Mouse (Mus musculus): ENCODE measurements around the gene Ccsap. TPM values are rescaled to one million over a fixed set of nuclear protein-coding genes. Genes with fewer than 3 reads are reported as not detected.

Gene Ccsap
- polyA plus RNA-seq, 1 experiment from 2014 or later, result 2.3 TPM

DNA sequence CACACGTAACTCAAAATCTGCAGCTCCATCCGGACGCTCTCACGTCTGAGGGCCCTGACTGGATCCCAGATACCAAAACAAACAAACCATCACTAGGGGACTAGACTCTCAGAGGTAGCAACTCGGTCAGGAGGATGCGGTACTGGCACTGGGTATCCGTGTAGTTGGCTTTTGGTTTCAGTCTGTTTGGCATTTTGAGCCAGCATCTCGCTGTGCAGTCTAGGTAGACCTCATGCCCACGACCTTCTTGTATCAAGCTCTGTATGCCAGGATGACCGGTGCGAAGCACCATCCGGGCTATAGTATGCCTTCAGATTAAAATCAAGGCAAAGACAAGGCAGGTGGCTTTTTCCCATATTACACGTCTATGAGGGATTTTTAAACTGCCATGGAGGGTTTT is 32.5 kb downstream of the Ccsap start:
- peaks cover 5% of the 10 kb centered on the region for H3K36me3 ChIP-seq (ENCODE audit: control insufficient read depth, insufficient read depth, low read length)
- H3K27ac ChIP-seq (ENCODE audit: low read length), result no peak overlapping the region
- H3K4me3 ChIP-seq (ENCODE audit: low read length), result no peak overlapping the region
- H3K4me1 ChIP-seq (ENCODE audit: control insufficient read depth, insufficient read depth, low read length), result no peaks in the 10 kb centered on the region
- H3K27me3 ChIP-seq (replicated peaks; ENCODE audit: control insufficient read depth, insufficient read depth, low read length), result no peaks in the 10 kb centered on the region
- ATAC-seq, result no peak
- H3K4me2 ChIP-seq (ENCODE audit: low read depth, low read length), result no peak overlapping the region
- H3K9ac ChIP-seq (ENCODE audit: low read depth, low read length), result no peak overlapping the region
- 90% methylated on average over 13 of the region's 13 CpGs for WGBS
- H3K9me3 ChIP-seq (ENCODE audit: control insufficient read depth, low read length), result peaks cover 3% of the 10 kb centered on the region; the same call in 1 of the 2 replicates

DNA sequence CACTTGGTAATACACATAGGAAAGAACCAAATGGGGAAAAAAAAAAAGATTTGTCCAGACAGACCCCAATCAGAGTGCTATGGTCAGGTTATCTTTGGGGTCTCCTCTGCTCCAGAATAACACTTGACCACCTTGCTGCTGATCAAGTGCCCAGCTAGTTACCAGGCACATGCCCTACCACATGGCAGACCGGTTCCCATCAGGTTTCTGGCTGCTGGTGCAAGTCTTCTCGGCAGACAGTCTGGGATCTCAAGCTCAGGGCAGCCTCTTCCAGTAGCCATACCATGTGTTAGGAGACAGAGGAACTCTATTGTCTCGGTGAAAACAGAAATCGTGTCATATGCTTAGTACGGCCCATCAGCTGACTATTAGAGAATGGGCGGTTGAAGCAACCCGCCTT is 33.3 kb downstream of the Ccsap start:
- Histone ChIP-seq H3K27ac (ENCODE audit: low read length) (no peak overlapping the region), H3K4me2 (ENCODE audit: low read depth, low read length) (no peak overlapping the region), H3K9me3 (ENCODE audit: control insufficient read depth, low read length) (peaks cover 3% of the 10 kb centered on the region; the same call in 1 of the 2 replicates), H3K36me3 (ENCODE audit: control insufficient read depth, insufficient read depth, low read length) (peaks cover 5% of the 10 kb centered on the region), H3K4me3 (ENCODE audit: low read length) (no peak overlapping the region), H3K4me1 (ENCODE audit: control insufficient read depth, insufficient read depth, low read length) (no peaks in the 10 kb centered on the region), H3K9ac (ENCODE audit: low read depth, low read length) (no peak overlapping the region), H3K27me3 (replicated peaks; ENCODE audit: control insufficient read depth, insufficient read depth, low read length) (no peaks in the 10 kb centered on the region)
- no peak for ATAC-seq
- WGBS, result 84% methylated on average over 7 of the region's 7 CpGs

DNA sequence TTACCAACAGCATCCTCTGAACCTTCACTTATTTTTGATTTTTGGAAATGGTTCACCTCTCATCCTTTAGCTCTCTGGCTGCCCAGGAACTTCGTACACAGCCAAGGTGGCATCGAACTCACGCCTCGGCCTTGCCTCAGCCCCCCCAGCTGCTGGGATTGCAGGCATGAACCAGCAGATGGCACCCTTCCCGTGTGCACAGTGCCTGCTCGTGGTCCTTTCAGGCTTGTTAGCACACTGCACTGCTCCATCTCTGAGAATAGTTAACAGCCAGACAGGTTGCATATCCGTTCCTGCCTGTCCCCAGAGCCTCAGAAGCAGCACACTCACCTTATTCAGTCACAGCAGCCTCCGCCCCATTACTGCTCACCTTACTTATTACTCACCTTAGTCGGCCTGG is 34.0 kb downstream of the Ccsap start:
- Histone ChIP-seq H3K9ac (ENCODE audit: low read depth, low read length) (no peak overlapping the region), H3K4me3 (ENCODE audit: low read length) (no peak overlapping the region), H3K9me3 (ENCODE audit: control insufficient read depth, low read length) (peaks cover 3% of the 10 kb centered on the region; the same call in 1 of the 2 replicates), H3K27ac (ENCODE audit: low read length) (no peak overlapping the region), H3K36me3 (ENCODE audit: control insufficient read depth, insufficient read depth, low read length) (peaks cover 3% of the 10 kb centered on the region), H3K4me1 (ENCODE audit: control insufficient read depth, insufficient read depth, low read length) (no peaks in the 10 kb centered on the region), H3K27me3 (replicated peaks; ENCODE audit: control insufficient read depth, insufficient read depth, low read length) (no peaks in the 10 kb centered on the region), H3K4me2 (ENCODE audit: low read depth, low read length) (no peak overlapping the region)
- no peak for ATAC-seq
- 64% methylated on average over 9 of the region's 9 CpGs for WGBS

DNA sequence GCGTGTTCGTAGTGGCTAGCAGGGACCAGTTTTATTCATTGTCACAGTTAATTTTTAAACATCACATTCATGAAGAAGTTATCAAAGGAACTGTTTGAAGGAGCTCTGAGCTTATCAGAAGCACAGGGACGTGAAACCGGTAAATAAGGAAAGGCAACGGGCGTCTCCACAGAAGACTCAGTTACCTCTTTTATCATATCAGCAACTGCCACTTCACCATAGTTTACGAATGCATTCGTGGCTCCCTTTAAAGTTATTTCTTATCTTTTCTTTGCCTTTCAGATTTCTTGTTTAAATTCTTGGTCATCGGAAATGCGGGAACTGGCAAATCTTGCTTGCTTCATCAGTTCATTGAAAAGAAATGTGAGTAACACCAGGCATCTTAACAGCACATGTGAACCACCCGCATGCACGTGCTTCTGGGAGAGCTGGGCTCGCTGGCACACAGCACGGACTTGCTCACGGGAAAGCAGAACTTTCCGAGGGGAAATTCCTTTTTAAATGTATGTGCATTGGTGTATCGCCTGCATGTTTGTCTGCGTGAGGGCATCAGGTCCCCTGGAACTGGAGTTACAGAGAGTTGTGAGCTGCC is 36.4 kb downstream of the Ccsap start:
- Histone ChIP-seq H3K27me3 (replicated peaks; ENCODE audit: control insufficient read depth, insufficient read depth, low read length) (no peaks in the 10 kb centered on the region), H3K9me3 (ENCODE audit: control insufficient read depth, low read length) (peaks cover 3% of the 10 kb centered on the region; the same call in 1 of the 2 replicates), H3K4me1 (ENCODE audit: control insufficient read depth, insufficient read depth, low read length) (no peaks in the 10 kb centered on the region), H3K4me3 (ENCODE audit: low read length) (no peak overlapping the region), H3K36me3 (ENCODE audit: control insufficient read depth, insufficient read depth, low read length) (peaks cover 3% of the 10 kb centered on the region), H3K27ac (ENCODE audit: low read length) (no peak overlapping the region), H3K4me2 (ENCODE audit: low read depth, low read length) (no peak overlapping the region), H3K9ac (ENCODE audit: low read depth, low read length) (no peak overlapping the region)
- ATAC-seq, result no peak
- whole genome bisulfite sequencing, result 71% methylated on average over 18 of the region's 18 CpGs

DNA sequence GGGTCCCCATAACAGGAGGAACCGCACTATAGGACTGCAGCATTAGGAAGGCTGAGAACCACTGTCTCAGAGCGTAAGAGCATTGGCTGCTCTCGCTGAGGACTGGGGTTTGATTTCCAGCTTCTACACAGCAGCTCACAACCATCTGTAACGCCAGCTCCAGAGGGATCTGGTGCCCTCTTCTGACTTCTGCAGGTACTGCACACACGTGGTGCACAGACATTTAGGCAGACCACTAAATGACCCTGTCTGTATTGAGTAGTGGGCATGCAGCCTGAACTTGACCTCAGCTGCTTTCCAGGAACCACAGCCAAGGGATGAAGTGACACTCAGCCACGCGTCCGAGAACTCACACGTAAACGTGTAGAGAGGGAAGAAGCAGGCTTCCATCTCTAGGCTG is 36.9 kb downstream of the Ccsap start:
- H3K4me1 ChIP-seq (ENCODE audit: control insufficient read depth, insufficient read depth, low read length), result 0 out of 2 replicates have a peak, but pooled peaks cover 3% of the 10 kb centered on the region
- no peaks in the 10 kb centered on the region for H3K27me3 ChIP-seq (replicated peaks; ENCODE audit: control insufficient read depth, insufficient read depth, low read length)
- H3K36me3 ChIP-seq (ENCODE audit: control insufficient read depth, insufficient read depth, low read length), result peaks cover 3% of the 10 kb centered on the region
- H3K27ac ChIP-seq (ENCODE audit: low read length), result no peak overlapping the region
- 94% methylated on average over 10 of the region's 10 CpGs for WGBS
- no peak overlapping the region for H3K4me3 ChIP-seq (ENCODE audit: low read length)
- no peak overlapping the region for H3K4me2 ChIP-seq (ENCODE audit: low read depth, low read length)
- no peak for ATAC-seq
- no peak overlapping the region for H3K9ac ChIP-seq (ENCODE audit: low read depth, low read length)
- H3K9me3 ChIP-seq (ENCODE audit: control insufficient read depth, low read length), result peaks cover 3% of the 10 kb centered on the region; the same call in 1 of the 2 replicates

DNA sequence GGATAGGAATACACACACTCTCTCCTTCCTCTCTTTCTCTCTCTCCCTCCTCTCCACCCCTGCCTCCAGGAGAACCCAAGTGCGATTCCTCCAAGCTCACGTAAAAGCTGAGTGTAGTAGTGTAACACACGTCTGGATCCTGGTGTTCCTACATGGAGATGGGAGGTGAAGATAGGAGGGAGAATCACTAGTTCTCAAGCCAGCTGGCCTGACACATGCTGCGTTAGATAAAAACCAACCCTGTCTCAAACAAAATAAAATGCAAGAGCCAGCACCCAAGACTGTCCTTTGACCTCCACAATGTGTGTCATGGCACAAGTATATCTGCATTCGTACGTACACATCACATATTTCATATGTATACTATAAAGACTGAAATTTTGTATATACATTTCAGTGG is 39.2 kb downstream of the Ccsap start:
- H3K27ac ChIP-seq (ENCODE audit: low read length), result peak overlapping the region; percentile 35; the same call in 1 of the 2 replicates
- H3K9ac ChIP-seq (ENCODE audit: low read depth, low read length), result no peak overlapping the region
- peaks cover 5% of the 10 kb centered on the region; the same call in 1 of the 2 replicates for H3K36me3 ChIP-seq (ENCODE audit: control insufficient read depth, insufficient read depth, low read length)
- H3K4me1 ChIP-seq (ENCODE audit: control insufficient read depth, insufficient read depth, low read length), result peaks cover 9% of the 10 kb centered on the region
- no peak overlapping the region for H3K4me2 ChIP-seq (ENCODE audit: low read depth, low read length)
- H3K4me3 ChIP-seq (ENCODE audit: low read length), result no peak overlapping the region
- 85% methylated on average over 6 of the region's 6 CpGs for WGBS
- no peaks in the 10 kb centered on the region for H3K27me3 ChIP-seq (replicated peaks; ENCODE audit: control insufficient read depth, insufficient read depth, low read length)
- H3K9me3 ChIP-seq (ENCODE audit: control insufficient read depth, low read length), result peaks cover 3% of the 10 kb centered on the region; the same call in 1 of the 2 replicates
- no peak for ATAC-seq

DNA sequence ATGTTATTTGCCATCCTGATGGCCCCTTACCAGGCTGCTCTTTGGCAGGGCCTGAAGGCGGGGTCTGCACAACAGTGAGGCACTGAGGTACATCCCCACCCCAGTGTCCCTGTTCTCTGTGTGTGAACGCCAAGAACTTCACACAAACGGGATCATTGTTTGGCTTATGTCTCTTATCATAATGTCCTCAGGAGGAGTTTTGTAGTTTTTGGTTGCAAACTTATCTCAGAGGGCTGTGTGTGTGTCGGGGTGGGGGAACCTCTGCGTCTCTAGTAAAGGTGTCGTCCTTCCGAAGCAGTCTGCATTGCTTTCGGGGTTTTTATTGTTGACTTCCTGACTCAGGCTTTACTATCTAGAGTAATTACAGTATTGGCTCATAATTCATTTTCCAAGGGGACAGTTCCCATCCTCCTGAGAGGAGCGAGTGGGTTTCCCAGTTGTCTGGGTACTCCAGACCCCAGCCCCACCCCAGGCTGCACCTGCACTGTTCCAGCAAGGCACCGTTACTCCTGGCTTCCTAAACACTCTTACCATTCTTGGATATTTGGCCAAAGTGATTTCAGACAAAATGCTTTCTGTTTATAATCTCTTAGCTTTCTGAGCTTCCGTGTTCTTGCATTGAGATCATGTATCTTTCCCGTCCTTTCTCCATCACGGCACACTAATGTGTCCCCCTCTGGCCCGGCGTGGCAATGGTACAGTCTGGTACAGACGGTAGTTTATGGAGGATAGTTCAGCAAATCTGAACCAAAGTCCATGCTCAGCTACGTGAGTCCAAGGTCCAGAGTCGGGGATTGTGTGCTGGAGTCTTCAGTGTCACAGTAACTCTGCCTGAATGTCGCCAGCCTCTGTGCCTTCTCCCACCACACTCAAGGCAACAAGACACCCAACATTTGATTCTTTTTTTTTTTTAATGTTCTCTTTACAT is 40.1 kb downstream of the Ccsap start:
- peak overlapping the region; percentile 81 for H3K27ac ChIP-seq (ENCODE audit: low read length)
- no peaks in the 10 kb centered on the region for H3K27me3 ChIP-seq (replicated peaks; ENCODE audit: control insufficient read depth, insufficient read depth, low read length)
- peak overlapping the region; percentile 30 for H3K4me2 ChIP-seq (ENCODE audit: low read depth, low read length)
- H3K4me3 ChIP-seq (ENCODE audit: low read length), result no peak overlapping the region
- H3K36me3 ChIP-seq (ENCODE audit: control insufficient read depth, insufficient read depth, low read length), result peaks cover 5% of the 10 kb centered on the region; the same call in 1 of the 2 replicates
- ATAC-seq, result peak; percentile 90
- WGBS, result 76% methylated on average over 19 of the region's 19 CpGs
- H3K9me3 ChIP-seq (ENCODE audit: control insufficient read depth, low read length), result peaks cover 3% of the 10 kb centered on the region; the same call in 1 of the 2 replicates
- peaks cover 15% of the 10 kb centered on the region for H3K4me1 ChIP-seq (ENCODE audit: control insufficient read depth, insufficient read depth, low read length)
- H3K9ac ChIP-seq (ENCODE audit: low read depth, low read length), result peak overlapping the region; percentile 41; the same call in 1 of the 2 replicates

DNA sequence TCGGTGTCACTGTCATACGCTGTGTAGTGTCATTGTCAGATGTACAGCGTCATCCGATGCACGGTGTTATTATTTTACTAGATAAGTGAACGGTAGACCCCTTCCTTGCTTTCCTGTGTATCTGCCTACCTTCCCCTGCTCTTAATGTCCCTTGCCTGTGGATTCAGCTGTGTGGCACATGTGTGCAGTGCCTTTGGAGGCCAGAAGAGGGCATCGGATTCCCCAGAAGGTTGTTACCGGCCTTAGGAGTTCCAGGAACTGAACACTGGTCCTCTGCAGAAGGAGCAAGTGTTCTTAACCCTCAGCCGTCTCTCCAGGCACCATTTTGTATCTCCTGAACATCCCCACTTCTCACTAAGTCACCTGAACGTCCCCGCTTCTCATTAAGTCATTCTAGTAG is 42.3 kb downstream of the Ccsap start:
- Histone ChIP-seq H3K4me3 (ENCODE audit: low read length) (no peak overlapping the region), H3K4me1 (ENCODE audit: control insufficient read depth, insufficient read depth, low read length) (peaks cover 30% of the 10 kb centered on the region), H3K36me3 (ENCODE audit: control insufficient read depth, insufficient read depth, low read length) (peaks cover 5% of the 10 kb centered on the region; the same call in 1 of the 2 replicates), H3K9ac (ENCODE audit: low read depth, low read length) (no peak overlapping the region), H3K9me3 (ENCODE audit: control insufficient read depth, low read length) (no peaks in the 10 kb centered on the region), H3K4me2 (ENCODE audit: low read depth, low read length) (no peak overlapping the region), H3K27me3 (replicated peaks; ENCODE audit: control insufficient read depth, insufficient read depth, low read length) (no peaks in the 10 kb centered on the region), H3K27ac (ENCODE audit: low read length) (no peak overlapping the region)
- no peak for ATAC-seq
- WGBS, result 91% methylated on average over 11 of the region's 11 CpGs

DNA sequence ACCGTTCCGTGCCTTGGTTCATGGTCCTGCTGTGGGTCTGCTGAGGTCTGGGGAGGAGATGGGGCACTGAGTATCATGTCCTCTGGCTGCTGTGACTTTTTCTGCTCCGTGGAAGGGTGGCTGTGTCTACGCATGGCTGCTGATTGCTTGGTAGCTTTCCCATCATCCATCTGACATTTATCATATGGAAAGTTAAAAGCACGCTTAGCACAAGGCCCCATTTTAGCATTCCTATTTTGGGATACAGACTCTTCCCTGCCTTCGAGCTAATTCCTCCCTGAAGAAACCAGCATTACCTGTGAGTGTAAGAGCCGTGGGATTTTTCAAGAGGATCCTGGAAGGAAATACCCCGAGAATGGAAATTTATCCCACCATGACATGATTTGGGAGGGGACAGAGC is 43.1 kb downstream of the Ccsap start:
- no peak overlapping the region for H3K27ac ChIP-seq (ENCODE audit: low read length)
- peaks cover 36% of the 10 kb centered on the region for H3K4me1 ChIP-seq (ENCODE audit: control insufficient read depth, insufficient read depth, low read length)
- H3K4me3 ChIP-seq (ENCODE audit: low read length), result no peak overlapping the region
- H3K9me3 ChIP-seq (ENCODE audit: control insufficient read depth, low read length), result no peaks in the 10 kb centered on the region
- 79% methylated on average over 8 of the region's 8 CpGs for WGBS
- H3K36me3 ChIP-seq (ENCODE audit: control insufficient read depth, insufficient read depth, low read length), result peaks cover 5% of the 10 kb centered on the region; the same call in 1 of the 2 replicates
- no peaks in the 10 kb centered on the region for H3K27me3 ChIP-seq (replicated peaks; ENCODE audit: control insufficient read depth, insufficient read depth, low read length)
- no peak overlapping the region for H3K9ac ChIP-seq (ENCODE audit: low read depth, low read length)
- no peak for ATAC-seq
- H3K4me2 ChIP-seq (ENCODE audit: low read depth, low read length), result no peak overlapping the region
